Mouse (Mus musculus) midbrain, embryonic 11.5 days (tissue): Measurements from ENCODE around the gene B4galnt1. TPM values are rescaled to one million over a fixed set of nuclear protein-coding genes. Genes with fewer than 3 reads are reported as not detected.
"Not testable (repeated sequence)": the region's sequence is repeated elsewhere in the genome, so short reads cannot be mapped to it uniquely, and the experiment has no call there.

Source experiments
- ATAC-seq: fragments of 200-750 bp; cut with Nextera tagmentation; 2 replicates; pipeline ENCODE4 v1.8.0; 2017; ENCODE audit warnings: moderate TSS enrichment, moderate library complexity; ENCODE audit not compliant: low FRiP score
- DNase-seq: peaks from one replicate; pipeline ENCODE4 v3.0.0; 2015; ENCODE audit warnings: low spot score; ENCODE audit errors: missing footprints
- H3K27ac ChIP-seq: fragments of 300-500 bp; sonication (generic); 2 replicates; pipeline ENCODE4 v1.5.1; 2014; ENCODE audit warnings: low read depth, low read length
- H3K27me3 ChIP-seq: fragments of 300-500 bp; sonication (generic); 2 replicates; pipeline ENCODE4 v1.6.1; 2014; ENCODE audit warnings: mild to moderate bottlenecking, low read length, moderate library complexity, mixed read lengths; ENCODE audit not compliant: control insufficient read depth, insufficient read depth
- H3K36me3 ChIP-seq: fragments of 300-500 bp; sonication (generic); 2 replicates; pipeline ENCODE4 v1.6.1; 2014; ENCODE audit warnings: mild to moderate bottlenecking, low read length, moderate library complexity, mixed read lengths; ENCODE audit not compliant: control insufficient read depth, insufficient read depth
- H3K4me1 ChIP-seq: fragments of 300-500 bp; sonication (generic); 2 replicates; pipeline ENCODE4 v1.6.1; 2014; ENCODE audit warnings: low read length; ENCODE audit not compliant: control insufficient read depth, insufficient read depth
- H3K4me2 ChIP-seq: fragments of 300-500 bp; sonication (generic); 2 replicates; pipeline ENCODE4 v1.6.1; 2014; ENCODE audit warnings: mild to moderate bottlenecking, moderate library complexity
- H3K4me3 ChIP-seq: fragments of 300-500 bp; sonication (generic); 2 replicates; pipeline ENCODE4 v1.5.1; 2014; ENCODE audit warnings: low read depth, low read length
- H3K9ac ChIP-seq: fragments of 300-500 bp; sonication (generic); 2 replicates; pipeline ENCODE4 v1.6.1; 2014; ENCODE audit warnings: low read length
- H3K9me3 ChIP-seq: fragments of 300-500 bp; sonication (generic); 2 replicates; pipeline ENCODE4 v1.6.1; 2016; ENCODE audit warnings: low read length; ENCODE audit not compliant: control insufficient read depth
- WGBS: fragments of 180-500 bp; shearing (Covaris S2); extraction: QIAGEN DNeasy Blood & Tissue Kit; methylation state at CpG from one replicate; pipeline ENCODE4 v1.1.7; 2014; 5-methylcytosine and 5-hydroxymethylcytosine counted together
- polyA plus RNA-seq: library from polyadenylated mRNA; unstranded; fragments of >200 nt; fragmentation: Nextera tagmentation; extraction: Ambion mirVana; gene quantifications from 2 replicates; pipeline ENCODE4 v1.2.1, GENCODE M21; 2014

Gene B4galnt1
- polyA plus RNA-seq, 1 experiment from 2014 or later = 9.4 TPM

- 91% methylated on average over 3 of the region's 3 CpGs for WGBS
- H3K27ac ChIP-seq, DNase-seq, H3K9me3 ChIP-seq, H3K4me2 ChIP-seq, H3K4me3 ChIP-seq, H3K4me1 ChIP-seq, ATAC-seq, H3K27me3 ChIP-seq, H3K9ac ChIP-seq, H3K36me3 ChIP-seq: not testable (repeated sequence)
These were observed 13.8 kb upstream of the B4galnt1 start for GRCm38 (mm10) chr10:127151233-127151632.

DNA sequence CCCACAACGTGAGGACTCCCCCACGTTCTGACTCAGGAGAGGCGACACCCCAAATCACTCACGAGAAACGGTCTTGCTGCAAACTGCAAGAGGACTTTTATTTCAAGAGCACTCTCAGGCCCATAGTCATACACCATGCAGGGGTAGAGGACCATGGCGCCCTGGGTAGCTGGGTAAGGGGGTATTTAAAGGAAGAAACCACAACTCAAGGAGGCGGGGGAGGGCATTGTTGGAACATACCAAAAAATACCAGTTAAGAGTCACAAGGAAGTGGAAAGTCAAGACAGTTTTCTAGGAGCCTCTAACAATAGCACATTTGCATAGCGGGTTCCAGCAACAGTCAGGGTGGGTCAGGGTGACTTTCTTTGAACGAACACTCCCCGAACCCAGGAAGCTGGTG, 12.5 kb upstream of the B4galnt1 start:
- ATAC-seq = not testable (repeated sequence)
- 87% methylated on average over 10 of the region's 10 CpGs for WGBS

DNA sequence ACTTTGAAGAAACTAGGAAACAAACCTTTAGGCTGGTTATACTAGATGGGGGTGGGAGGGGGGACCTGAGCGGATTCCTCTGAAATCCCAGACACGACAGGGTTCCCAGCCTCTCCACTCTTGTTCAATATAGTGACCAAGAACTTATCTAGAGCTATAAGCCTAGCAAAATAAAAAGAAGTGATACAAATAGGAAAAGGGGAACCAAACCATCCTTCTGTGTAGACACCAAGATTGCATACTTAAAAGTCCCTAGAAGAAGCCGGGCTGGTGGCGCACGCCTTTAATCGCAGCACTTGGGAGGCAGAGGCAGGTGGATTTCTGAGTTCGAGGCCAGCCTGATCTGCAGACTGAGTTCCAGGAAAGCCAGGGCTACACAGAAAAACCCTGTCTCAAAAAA, 11.7 kb upstream of the B4galnt1 start:
- WGBS = 97% methylated on average over 7 of the region's 7 CpGs

More for the DNA sequence above, 12.5 kb upstream of the B4galnt1 start:
- H3K36me3 ChIP-seq, H3K27me3 ChIP-seq, H3K9ac ChIP-seq, H3K27ac ChIP-seq, H3K4me3 ChIP-seq, DNase-seq, H3K4me1 ChIP-seq, H3K9me3 ChIP-seq, H3K4me2 ChIP-seq: not testable (repeated sequence)

DNA sequence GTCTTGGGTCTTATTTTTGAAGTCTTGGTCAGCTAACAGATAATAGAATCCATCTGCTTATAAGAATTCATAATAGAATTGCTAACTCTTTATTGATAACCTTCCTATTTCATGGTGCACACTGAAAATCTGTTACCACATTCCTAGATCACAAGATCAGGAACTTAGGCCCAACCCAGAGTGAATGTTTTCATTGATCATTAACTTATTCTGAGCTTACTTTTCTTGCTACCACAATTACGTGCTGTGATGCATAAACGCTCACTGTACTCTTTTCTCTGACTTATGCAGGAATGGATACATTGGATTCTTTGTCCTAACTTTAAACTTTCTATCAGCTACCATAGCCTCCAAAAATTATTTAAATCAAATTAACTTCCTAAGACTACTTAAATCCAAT, 10.8 kb upstream of the B4galnt1 start:
- DNase-seq (no peak), ATAC-seq (no peak)
- no peaks in the 10 kb centered on the region for H3K9me3 ChIP-seq
- WGBS = 92% methylated on average over 2 of the region's 2 CpGs
- no peaks in the 10 kb centered on the region for H3K27me3 ChIP-seq
- no peak overlapping the region for H3K27ac ChIP-seq
- H3K9ac ChIP-seq = no peak overlapping the region
- no peak overlapping the region for H3K4me3 ChIP-seq
- no peaks in the 10 kb centered on the region for H3K4me1 ChIP-seq
- H3K4me2 ChIP-seq = no peak overlapping the region
- H3K36me3 ChIP-seq = no peaks in the 10 kb centered on the region

More for the DNA sequence above, 11.7 kb upstream of the B4galnt1 start:
- DNase-seq (no peak), ATAC-seq (no peak)
- H3K36me3 ChIP-seq = no peaks in the 10 kb centered on the region
- H3K27me3 ChIP-seq = no peaks in the 10 kb centered on the region
- H3K4me2 ChIP-seq = no peak overlapping the region
- H3K4me1 ChIP-seq = no peaks in the 10 kb centered on the region
- no peak overlapping the region for H3K9ac ChIP-seq
- no peaks in the 10 kb centered on the region for H3K9me3 ChIP-seq
- H3K27ac ChIP-seq = no peak overlapping the region
- H3K4me3 ChIP-seq = no peak overlapping the region

DNA sequence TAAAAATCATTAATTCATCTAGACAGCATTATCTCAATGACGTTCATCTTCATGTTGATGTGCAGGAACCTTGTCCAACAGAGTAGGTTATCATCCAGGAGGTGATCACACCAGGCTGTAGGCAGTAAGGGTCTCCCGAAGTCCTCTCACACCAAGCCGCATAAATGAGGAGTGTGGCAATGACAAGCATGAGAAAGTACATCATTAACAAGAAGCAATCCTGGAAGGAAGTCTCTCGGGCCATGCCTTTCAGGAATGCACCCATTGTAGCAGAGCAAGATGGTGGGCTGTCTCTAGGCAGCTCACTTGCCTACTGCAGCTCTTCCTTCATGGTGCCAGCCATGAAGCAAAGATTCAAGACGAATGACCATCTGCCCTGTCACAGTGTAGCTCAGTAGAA, 10.4 kb upstream of the B4galnt1 start:
- no peak for DNase-seq
- H3K4me3 ChIP-seq = no peak overlapping the region
- no peak overlapping the region for H3K9ac ChIP-seq
- H3K27me3 ChIP-seq = no peaks in the 10 kb centered on the region
- H3K4me1 ChIP-seq = no peaks in the 10 kb centered on the region
- WGBS = 91% methylated on average over 5 of the region's 5 CpGs
- H3K4me2 ChIP-seq = no peak overlapping the region
- no peak overlapping the region for H3K27ac ChIP-seq
- no peaks in the 10 kb centered on the region for H3K9me3 ChIP-seq
- no peaks in the 10 kb centered on the region for H3K36me3 ChIP-seq
- no peak for ATAC-seq

- H3K27me3 ChIP-seq = no peaks in the 10 kb centered on the region
- no peak for DNase-seq
- H3K9me3 ChIP-seq = no peaks in the 10 kb centered on the region
- WGBS = 93% methylated on average over 1 of the region's 1 CpGs
- H3K27ac ChIP-seq = no peak overlapping the region
- H3K4me1 ChIP-seq = no peaks in the 10 kb centered on the region
- H3K9ac ChIP-seq = no peak overlapping the region
- no peaks in the 10 kb centered on the region for H3K36me3 ChIP-seq
- no peak for ATAC-seq
- H3K4me2 ChIP-seq = no peak overlapping the region
- no peak overlapping the region for H3K4me3 ChIP-seq
These were observed 8.9 kb upstream of the B4galnt1 start for GRCm38 (mm10) chr10:127156089-127156488.

- no peaks in the 10 kb centered on the region for H3K27me3 ChIP-seq
- no peak overlapping the region for H3K4me3 ChIP-seq
- ATAC-seq (no peak), DNase-seq (no peak)
- no peaks in the 10 kb centered on the region for H3K36me3 ChIP-seq
- no peak overlapping the region for H3K4me2 ChIP-seq
- no peak overlapping the region for H3K27ac ChIP-seq
- H3K9me3 ChIP-seq = no peaks in the 10 kb centered on the region
- WGBS = 79% methylated on average over 1 of the region's 1 CpGs
- H3K4me1 ChIP-seq = no peaks in the 10 kb centered on the region
- H3K9ac ChIP-seq = no peak overlapping the region
These were observed 8.5 kb upstream of the B4galnt1 start for GRCm38 (mm10) chr10:127156511-127156910.

DNA sequence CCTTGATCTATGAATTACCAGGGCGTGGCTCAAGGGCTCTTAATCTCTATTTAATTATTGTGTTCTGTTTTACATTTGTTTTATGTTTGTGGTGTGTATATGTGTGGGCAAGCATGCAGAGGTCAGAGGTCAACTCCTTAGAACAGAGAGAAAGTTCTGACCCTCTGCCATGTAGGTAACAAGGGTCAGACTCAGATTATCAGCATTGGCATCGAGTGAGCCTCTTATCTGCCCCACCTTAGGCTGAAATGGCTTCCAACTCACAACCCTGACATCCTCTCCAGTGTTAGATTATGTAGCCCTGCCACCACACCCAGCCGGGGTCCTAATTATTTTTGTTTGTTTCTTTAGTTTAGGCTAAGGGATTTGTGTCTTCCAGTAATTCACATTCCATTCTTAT, 6.6 kb upstream of the B4galnt1 start:
- Histone ChIP-seq H3K4me3 (no peak overlapping the region), H3K27me3 (no peaks in the 10 kb centered on the region), H3K36me3 (no peaks in the 10 kb centered on the region), H3K4me1 (no peaks in the 10 kb centered on the region), H3K27ac (no peak overlapping the region), H3K9ac (no peak overlapping the region), H3K4me2 (no peak overlapping the region), H3K9me3 (no peaks in the 10 kb centered on the region)
- WGBS = 63% methylated on average over 3 of the region's 3 CpGs
- DNase-seq (no peak), ATAC-seq (no peak)

GRCm38 (mm10) chr10:127160081-127160480, 4.9 kb upstream of the B4galnt1 start:
- DNase-seq (no peak), ATAC-seq (no peak)
- Histone ChIP-seq H3K36me3 (no peaks in the 10 kb centered on the region), H3K4me1 (no peaks in the 10 kb centered on the region; the same call in 1 of the 2 replicates), H3K4me3 (no peak overlapping the region), H3K4me2 (no peak overlapping the region), H3K9me3 (no peaks in the 10 kb centered on the region), H3K9ac (no peak overlapping the region), H3K27ac (no peak overlapping the region), H3K27me3 (no peaks in the 10 kb centered on the region)
- WGBS = 86% methylated on average over 9 of the region's 9 CpGs

DNA sequence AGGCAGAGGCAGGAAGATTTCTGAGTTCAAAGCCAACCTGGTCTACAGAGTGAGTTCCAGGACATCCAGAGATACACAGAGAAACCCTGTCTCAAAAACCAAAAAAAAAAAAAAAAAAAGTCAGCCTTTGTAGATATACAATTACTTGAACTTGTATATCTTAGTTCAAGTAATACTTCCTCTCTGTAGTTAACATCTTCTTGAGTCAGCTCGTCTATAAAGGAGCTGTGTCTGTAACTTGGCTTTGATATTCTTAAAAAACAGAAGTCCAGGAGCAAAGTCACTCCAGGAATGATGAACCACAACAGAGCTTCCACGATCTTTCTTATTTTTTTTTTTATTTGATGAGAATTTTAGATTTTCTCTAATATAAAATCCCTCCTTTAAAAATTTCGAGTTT, 4.3 kb upstream of the B4galnt1 start:
- Histone ChIP-seq H3K9me3 (no peaks in the 10 kb centered on the region), H3K4me1 (peaks cover 5% of the 10 kb centered on the region; the same call in 1 of the 2 replicates), H3K27ac (no peak overlapping the region), H3K4me2 (no peak overlapping the region), H3K27me3 (peaks cover 5% of the 10 kb centered on the region), H3K9ac (no peak overlapping the region), H3K36me3 (no peaks in the 10 kb centered on the region), H3K4me3 (no peak overlapping the region)
- DNase-seq (no peak), ATAC-seq (no peak)
- WGBS = 74% methylated on average over 3 of the region's 3 CpGs
